Mouse (Mus musculus): Measurements from ENCODE around the gene Cntln.

- TF ChIP-seq EP300 (IDR thresholded peaks at IDR 0.05; ENCODE audit: low read depth) (no peak), CTCF (IDR thresholded peaks at IDR 0.05; ENCODE audit: low read depth) (no peak)
Observed at GRCm38 (mm10) chr4:85059598-85059997, 175.5 kb downstream of the Cntln start.

All from liver, postnatal 0 days (tissue).